Mouse (Mus musculus) CH12.LX (cell line): ENCODE measurements around the gene Amotl2. TPM values are rescaled to one million over a fixed set of nuclear protein-coding genes. Genes with fewer than 3 reads are reported as not detected.

Experiments
- DNase-seq: peaks from one replicate; pipeline ENCODE4 v3.0.0-alpha.2; 2013; ENCODE audit errors: extremely low read depth
- H3K27ac ChIP-seq: 2 replicates; pipeline ENCODE4 v1.5.1; 2012; ENCODE audit warnings: low read depth, mild to moderate bottlenecking, control low read depth, moderate library complexity; ENCODE audit not compliant: insufficient read depth
- H3K27me3 ChIP-seq: replicated peaks from 2 replicates; pipeline ENCODE3; 2012; ENCODE audit warnings: inconsistent platforms
- H3K36me3 ChIP-seq, 2 experiments: replicated peaks in 1 of 2; 2 replicates each; pipeline versions ENCODE3 to v1.6.1; 2012; ENCODE audit warnings: inconsistent platforms in 1 of 2, low read length in 1 of 2, mild to moderate bottlenecking in 1 of 2, mixed read lengths in 1 of 2, moderate library complexity in 1 of 2; ENCODE audit not compliant: control insufficient read depth in 1 of 2, insufficient read depth in 1 of 2
- H3K4me1 ChIP-seq, 2 experiments: 2 replicates each; pipeline ENCODE4 v1.6.1; 2012; ENCODE audit warnings: inconsistent platforms in 1 of 2, moderate library complexity in 1 of 2; ENCODE audit not compliant: insufficient read depth in 2 of 2, control insufficient read depth in 1 of 2
- H3K4me2 ChIP-seq: 2 replicates; pipeline ENCODE4 v1.6.1; 2012; ENCODE audit warnings: low read depth, mild to moderate bottlenecking, control low read depth; ENCODE audit not compliant: poor library complexity, insufficient read depth, severe bottlenecking
- H3K4me3 ChIP-seq, 3 experiments: fragments of 150-350 bp in 1 of 3; sonication (generic) in 1 of 3; replicated peaks in 1 of 3; 2 replicates each; pipeline versions ENCODE3 to v1.5.1; 2011 to 2012; ENCODE audit warnings: low read depth in 2 of 3, low read length in 2 of 3, mild to moderate bottlenecking in 2 of 3, moderate library complexity in 2 of 3, control low read depth in 1 of 3, improper control_type of control experiment in 1 of 3, inconsistent platforms in 1 of 3, mixed read lengths in 1 of 3; ENCODE audit not compliant: poor library complexity in 1 of 3
- H3K79me2 ChIP-seq: replicated peaks from 2 replicates; pipeline ENCODE4 v1.6.1; 2012; ENCODE audit warnings: mild to moderate bottlenecking, moderate library complexity; ENCODE audit not compliant: control insufficient read depth, poor library complexity, insufficient read depth, severe bottlenecking; ENCODE audit errors: extremely low read depth
- H3K9ac ChIP-seq: 2 replicates; pipeline ENCODE4 v1.6.1; 2012; ENCODE audit warnings: low read depth, mild to moderate bottlenecking, control low read depth, moderate library complexity; ENCODE audit not compliant: insufficient read depth
- H3K9me3 ChIP-seq: replicated peaks from 2 replicates; pipeline ENCODE3; 2012; ENCODE audit warnings: low read length, inconsistent platforms, mixed read lengths
- CHD1 ChIP-seq: IDR thresholded peaks from 2 replicates; pipeline ENCODE4 v1.6.1; 2012; ENCODE audit warnings: low read depth, low read length, improper control_type of control experiment, inconsistent platforms
- CTCF ChIP-seq, 2 experiments: IDR thresholded peaks in 1 of 2; conservative IDR thresholded peaks in 1 of 2; 2 replicates each; pipeline ENCODE4 v1.5.1; 2011 to 2012; ENCODE audit warnings: low read depth in 2 of 2, low read length in 2 of 2, improper control_type of control experiment in 1 of 2, inconsistent platforms in 1 of 2, mild to moderate bottlenecking in 1 of 2, moderate library complexity in 1 of 2
- E2F4 ChIP-seq: IDR thresholded peaks from 2 replicates; pipeline ENCODE4 v1.6.1; 2011; ENCODE audit warnings: low read depth, low read length, improper control_type of control experiment; ENCODE audit not compliant: insufficient replicate concordance
- ELF1 ChIP-seq: IDR thresholded peaks from 2 replicates; pipeline ENCODE4 v1.6.1; 2014; ENCODE audit warnings: low read depth, mild to moderate bottlenecking, inconsistent platforms, low read length, improper control_type of control experiment
- EP300 ChIP-seq: IDR thresholded peaks from 2 replicates; pipeline ENCODE4 v1.6.1; 2011; ENCODE audit warnings: low read length, improper control_type of control experiment
- ETS1 ChIP-seq: conservative IDR thresholded peaks from 2 replicates; pipeline ENCODE4 v1.6.1; 2012; ENCODE audit warnings: low read depth, mild to moderate bottlenecking, inconsistent platforms, low read length, improper control_type of control experiment, moderate library complexity
- GABPA ChIP-seq: IDR thresholded peaks from 2 replicates; pipeline ENCODE4 v1.6.1; 2012; ENCODE audit warnings: low read depth, low read length, improper control_type of control experiment, inconsistent platforms; ENCODE audit not compliant: insufficient replicate concordance
- JUN ChIP-seq: IDR thresholded peaks from 2 replicates; pipeline ENCODE4 v1.6.1; 2011; ENCODE audit warnings: low read depth, mild to moderate bottlenecking, low read length, improper control_type of control experiment, moderate library complexity; ENCODE audit not compliant: insufficient read depth
- JUND ChIP-seq: conservative IDR thresholded peaks from 2 replicates; pipeline ENCODE4 v1.6.1; 2011; ENCODE audit warnings: low read depth, low read length, improper control_type of control experiment
- KAT2A ChIP-seq: IDR thresholded peaks from 2 replicates; pipeline ENCODE4 v1.6.1; 2012; ENCODE audit warnings: low read length, improper control_type of control experiment, inconsistent platforms; ENCODE audit not compliant: insufficient replicate concordance
- MAX ChIP-seq: IDR thresholded peaks from 2 replicates; pipeline ENCODE4 v1.6.1; 2011; ENCODE audit warnings: low read length, improper control_type of control experiment
- MAZ ChIP-seq: IDR thresholded peaks from 2 replicates; pipeline ENCODE4 v1.6.1; 2012; ENCODE audit warnings: low read depth, mild to moderate bottlenecking, inconsistent platforms, low read length, improper control_type of control experiment, moderate library complexity
- MEF2A ChIP-seq: IDR thresholded peaks from 2 replicates; pipeline ENCODE4 v1.6.1; 2014; ENCODE audit warnings: low read depth, mild to moderate bottlenecking, inconsistent platforms, low read length, improper control_type of control experiment, borderline replicate concordance
- MXI1 ChIP-seq: IDR thresholded peaks from 2 replicates; pipeline ENCODE4 v1.6.1; 2011; ENCODE audit warnings: mild to moderate bottlenecking, low read depth, low read length, improper control_type of control experiment
- MYC ChIP-seq: IDR thresholded peaks from 2 replicates; pipeline ENCODE4 v1.6.1; 2011; ENCODE audit warnings: low read depth, mild to moderate bottlenecking, improper control_type of control experiment, low read length
- NELFE ChIP-seq: IDR thresholded peaks from 2 replicates; pipeline ENCODE4 v1.6.1; 2011; ENCODE audit warnings: low read depth, low read length, improper control_type of control experiment
- NRF1 ChIP-seq: IDR thresholded peaks from 2 replicates; pipeline ENCODE4 v1.6.1; 2014; ENCODE audit warnings: low read depth, mild to moderate bottlenecking, inconsistent platforms, low read length, improper control_type of control experiment, moderate library complexity
- PAX5 ChIP-seq: IDR thresholded peaks from 2 replicates; pipeline ENCODE4 v1.6.1; 2012; ENCODE audit warnings: low read length, inconsistent platforms, mixed read lengths
- POLR2A ChIP-seq: IDR thresholded peaks from 2 replicates; pipeline ENCODE4 v1.6.1; 2011; ENCODE audit warnings: low read depth, mild to moderate bottlenecking, improper control_type of control experiment, low read length
- RAD21 ChIP-seq: IDR thresholded peaks from 2 replicates; pipeline ENCODE4 v1.6.1; 2011; ENCODE audit warnings: low read depth, mild to moderate bottlenecking, low read length, improper control_type of control experiment, moderate library complexity
- SIN3A ChIP-seq: IDR thresholded peaks from 2 replicates; pipeline ENCODE4 v1.6.1; 2012; ENCODE audit warnings: low read length, improper control_type of control experiment, inconsistent platforms
- SMC3 ChIP-seq: IDR thresholded peaks from 2 replicates; pipeline ENCODE4 v1.6.1; 2011; ENCODE audit warnings: low read depth, low read length, improper control_type of control experiment
- TCF12 ChIP-seq: IDR thresholded peaks from 2 replicates; pipeline ENCODE4 v1.6.1; 2014; ENCODE audit warnings: low read depth, mild to moderate bottlenecking, inconsistent platforms, low read length, improper control_type of control experiment
- UBTF ChIP-seq: IDR thresholded peaks from 2 replicates; pipeline ENCODE4 v1.6.1; 2012; ENCODE audit warnings: low read depth, mild to moderate bottlenecking, inconsistent platforms, low read length, improper control_type of control experiment, moderate library complexity
- ZKSCAN1 ChIP-seq: IDR thresholded peaks from 2 replicates; pipeline ENCODE4 v1.6.1; 2012; ENCODE audit warnings: low read depth, inconsistent platforms, low read length, improper control_type of control experiment, borderline replicate concordance
- ZMIZ1 ChIP-seq: IDR thresholded peaks from 2 replicates; pipeline ENCODE4 v1.6.1; 2012; ENCODE audit warnings: low read depth, mild to moderate bottlenecking, inconsistent platforms, low read length, improper control_type of control experiment
- dilution Hi-C: fragments of 300-500 bp; cut with MboI; formaldehyde crosslinking; loops from 2 replicates; pipeline ENCODE4 v1.14.3; 2020; ENCODE audit warnings: low sequenced_read_pairs; ENCODE audit not compliant: extremely low pct_unique_long_range_greater_than_20kb, extremely low pct_ligation_motif_present
- in situ Hi-C: fragments of 300-500 bp; cut with MboI; formaldehyde crosslinking; loops from 3 replicates; pipeline ENCODE4 v1.14.3; 2019; ENCODE audit warnings: low sequenced_read_pairs, low pct_ligation_motif_present, low pct_unique_long_range_greater_than_20kb, mixed read lengths
- polyA plus RNA-seq: library from polyadenylated mRNA; unstranded; fragments of >175 nt; gene quantifications from 2 replicates; pipeline ENCODE4 v1.2.1, GENCODE M21; 2012; ENCODE audit warnings: low read depth; ENCODE audit not compliant: insufficient read length
- total RNA-seq, 2 experiments: library from RNA; depleted of rRNA; stranded (reverse); fragments of 300-350 nt in 1 of 2; fragments of >200 nt in 1 of 2; gene quantifications; 2 replicates each; pipeline ENCODE4 v1.2.3; 2012 to 2014

The Amotl2 gene
- total and polyA plus RNA-seq, 3 experiments: 0.08 TPM; not detected in 2

DNA sequence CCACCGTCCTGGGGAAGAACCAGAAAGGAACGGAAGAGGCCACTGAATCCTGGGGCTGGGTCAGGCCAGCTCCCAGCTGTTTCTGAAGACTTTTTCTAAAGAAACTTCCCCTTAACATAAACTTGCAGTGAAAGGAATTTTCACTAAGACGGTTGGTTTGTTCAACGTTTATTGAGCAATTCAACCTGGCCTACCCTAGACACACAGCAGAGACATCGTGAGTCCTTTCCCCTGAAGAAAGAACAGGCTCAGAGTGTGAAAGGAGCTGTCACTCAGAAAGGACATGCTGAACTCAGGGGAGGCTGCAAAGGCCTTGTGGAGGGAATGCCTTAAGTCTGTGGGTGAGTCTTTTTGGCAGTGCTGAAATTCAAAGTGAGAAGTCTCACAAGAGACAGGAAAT is 31.4 kb downstream of the Amotl2 start:
- Histone ChIP-seq H3K4me2 (no peak overlapping the region), H3K36me3 (no peaks in the 10 kb centered on the region), H3K27me3 (peaks cover 8% of the 10 kb centered on the region), H3K79me2 (no peaks in the 10 kb centered on the region), H3K4me3 (no peak overlapping the region), H3K9ac (no peak overlapping the region), H3K4me1 (no peaks in the 10 kb centered on the region), H3K9me3 (no peaks in the 10 kb centered on the region), H3K27ac (no peak overlapping the region)
- DNase-seq: no peak
- in situ Hi-C loops (no loop called here), dilution Hi-C loops (no loop called here)
- TF ChIP-seq GABPA (no peak), NELFE (no peak), PAX5 (no peak), TCF12 (no peak), SIN3A (no peak), MAZ (no peak), ETS1 (no peak), ZKSCAN1 (no peak), JUND (no peak), JUN (no peak), KAT2A (no peak), MYC (no peak), E2F4 (no peak), RAD21 (no peak), ELF1 (no peak), EP300 (no peak), POLR2A (no peak), SMC3 (no peak), CTCF (conservative IDR thresholded peaks at IDR 0.05 in 1 of 2, IDR thresholded peaks at IDR 0.05 in 1 of 2; ENCODE audit: low read depth in 2 of 2, low read length in 2 of 2) (no peak)

DNA sequence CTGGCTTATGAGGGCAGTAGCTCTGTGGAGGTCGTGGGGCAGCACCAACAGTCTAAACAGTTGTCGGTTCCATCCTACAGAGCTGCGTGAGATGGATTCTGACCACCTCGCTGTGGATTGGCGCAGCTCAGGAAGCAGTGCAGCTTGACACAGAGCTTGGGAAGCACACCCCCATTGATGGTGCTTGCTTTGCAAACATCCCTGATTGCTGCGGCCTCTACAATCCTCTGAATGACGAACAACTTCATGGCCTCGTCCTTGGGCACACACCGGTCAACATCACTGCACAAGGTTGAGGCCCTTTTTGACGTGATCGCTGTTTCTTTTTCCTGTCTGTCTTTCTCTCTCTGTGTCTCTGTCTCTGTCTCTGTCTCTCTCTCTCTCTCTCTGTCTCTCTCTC is 32.7 kb downstream of the Amotl2 start:
- Histone ChIP-seq H3K9me3 (no peaks in the 10 kb centered on the region), H3K4me3 (no peak overlapping the region), H3K4me1 (no peaks in the 10 kb centered on the region), H3K27ac (no peak overlapping the region), H3K4me2 (no peak overlapping the region), H3K36me3 (no peaks in the 10 kb centered on the region), H3K27me3 (peaks cover 14% of the 10 kb centered on the region), H3K79me2 (no peaks in the 10 kb centered on the region), H3K9ac (no peak overlapping the region)
- dilution Hi-C loops: no loop called here
- no peak for DNase-seq
- in situ Hi-C loops: no loop called here
- TF ChIP-seq JUN (no peak), CHD1 (no peak), SMC3 (no peak), ELF1 (no peak), MXI1 (no peak), UBTF (no peak), EP300 (no peak), ZMIZ1 (no peak), MEF2A (no peak), POLR2A (no peak), ETS1 (no peak), MAX (no peak), NRF1 (no peak), PAX5 (no peak), MAZ (no peak)
